Mouse (Mus musculus): Measurements from ENCODE around the gene Dusp8.
A peak's percentile ranks its signal among the peaks of the same experiment; 100 is the strongest.
"Not testable (repeated sequence)": the region's sequence is repeated elsewhere in the genome, so short reads cannot be mapped to it uniquely, and the experiment has no call there.

Gene Dusp8

GRCm38 (mm10) chr7:142095183-142095931 is at the start of gene Dusp8:
TSS of gene Dusp8 (minus strand) at chr7:142095843.
- peak; percentile 97 for DNase-seq

GRCm38 (mm10) chr7:142144507-142144906 is 48.9 kb upstream of the Dusp8 start, which contains the start of gene Gm45337:
TSS of gene Gm45337 (minus strand) at chr7:142144607.
- no peak for DNase-seq

GRCm38 (mm10) chr7:142143506-142144010 is 47.9 kb upstream of the Dusp8 start:
- DNase-seq: not testable (repeated sequence)

GRCm38 (mm10) chr7:142140696-142141095 is 45.1 kb upstream of the Dusp8 start:
- DNase-seq: no peak

GRCm38 (mm10) chr7:142135934-142136333 is 40.3 kb upstream of the Dusp8 start, which contains the start of gene Gm39115:
TSS of gene Gm39115 (minus strand) at chr7:142136034.
- not testable (repeated sequence) for DNase-seq

GRCm38 (mm10) chr7:142134206-142134995 is 38.8 kb upstream of the Dusp8 start:
- peak; percentile 38 for DNase-seq

GRCm38 (mm10) chr7:142128843-142129242 is 33.2 kb upstream of the Dusp8 start:
- no peak for DNase-seq

- not testable (repeated sequence) for DNase-seq
Observed at GRCm38 (mm10) chr7:142120629-142121028, 25.0 kb upstream of the Dusp8 start, which contains the start of gene Gm45618. TSS of gene Gm45618 (minus strand) at chr7:142120729.

GRCm38 (mm10) chr7:142119632-142120031 is 24.0 kb upstream of the Dusp8 start:
- peak; percentile 46 for DNase-seq

- no peak for DNase-seq
Observed at GRCm38 (mm10) chr7:142104747-142105146, 9.1 kb upstream of the Dusp8 start.

GRCm38 (mm10) chr7:142097776-142098175 is 2.1 kb upstream of the Dusp8 start:
- DNase-seq: peak; percentile 89

GRCm38 (mm10) chr7:142096701-142097100 is 1.1 kb upstream of the Dusp8 start:
- no peak for DNase-seq

GRCm38 (mm10) chr7:142094301-142095143 is 1.1 kb downstream of the Dusp8 start:
- DNase-seq: peak; percentile 52

GRCm38 (mm10) chr7:142093696-142094240 is 1.9 kb downstream of the Dusp8 start:
- no peak for DNase-seq

GRCm38 (mm10) chr7:142092991-142093390 is 2.7 kb downstream of the Dusp8 start:
- DNase-seq: no peak

GRCm38 (mm10) chr7:142091848-142092247 is 3.8 kb downstream of the Dusp8 start:
- peak; percentile 77 for DNase-seq

- no peak for DNase-seq
Observed at GRCm38 (mm10) chr7:142089648-142090447, 5.8 kb downstream of the Dusp8 start.

- peak; percentile 90 for DNase-seq
Observed at GRCm38 (mm10) chr7:142088886-142089285, 6.8 kb downstream of the Dusp8 start.

GRCm38 (mm10) chr7:142087069-142087652 is 8.5 kb downstream of the Dusp8 start:
- no peak for DNase-seq

GRCm38 (mm10) chr7:142086159-142086905 is 9.3 kb downstream of the Dusp8 start:
- no peak for DNase-seq
